Mouse (Mus musculus): ENCODE data around the gene Pla2g4b. TPM values are rescaled to one million over a fixed set of nuclear protein-coding genes. Genes with fewer than 3 reads are reported as not detected.

Gene Pla2g4b
- total RNA-seq (2021), result 1 to 10 TPM; 7.1 to 8.1 TPM

- no peak for DNase-seq
- intact Hi-C loops (cut with DNase I), result no loop called here
Observed at GRCm38 (mm10) chr2:120032726-120033467, at the start of gene Pla2g4b. TSS of gene Pla2g4b (plus strand) at chr2:120033417.

- no peak for DNase-seq
- intact Hi-C loops (cut with DNase I), result no loop called here
Observed at GRCm38 (mm10) chr2:119985871-119986270, 47.3 kb upstream of the Pla2g4b start.

- intact Hi-C loops (cut with DNase I), result no loop called here
- DNase-seq, result no peak
Observed at GRCm38 (mm10) chr2:119986369-119986768, 46.8 kb upstream of the Pla2g4b start.

- DNase-seq, result no peak
- intact Hi-C loops (cut with DNase I), result no loop called here
Observed at GRCm38 (mm10) chr2:119987441-119987840, 45.8 kb upstream of the Pla2g4b start.

- DNase-seq, result no peak
- intact Hi-C loops (cut with DNase I), result no loop called here
Observed at GRCm38 (mm10) chr2:119988952-119989351, 44.3 kb upstream of the Pla2g4b start.

DNA sequence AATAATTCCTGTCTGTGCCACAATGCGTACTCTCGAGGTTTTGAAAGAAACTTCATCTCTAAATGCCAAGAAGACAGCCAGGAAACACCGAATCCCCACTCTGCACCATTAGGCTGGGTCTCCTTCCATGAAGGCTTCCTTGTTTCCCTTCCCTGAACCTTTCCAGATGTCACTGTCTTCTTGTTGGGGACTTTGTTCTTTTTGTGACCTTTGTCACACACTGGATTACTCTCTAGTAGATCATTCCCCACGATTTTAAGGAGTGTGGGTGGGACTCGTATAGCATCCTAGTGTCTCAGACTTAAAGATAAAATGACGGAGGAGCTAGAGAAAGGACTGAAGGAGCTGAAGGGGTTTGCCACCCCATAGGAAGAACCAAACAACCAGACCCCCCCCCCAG, 42.3 kb upstream of the Pla2g4b start:
- DNase-seq, result no peak
- intact Hi-C loops (cut with DNase I), result no loop called here

GRCm38 (mm10) chr2:119992349-119992748, 40.9 kb upstream of the Pla2g4b start:
- intact Hi-C loops (cut with DNase I), result no loop called here
- no peak for DNase-seq

GRCm38 (mm10) chr2:119993515-119993914, 39.7 kb upstream of the Pla2g4b start:
- intact Hi-C loops (cut with DNase I), result no loop called here
- DNase-seq, result no peak

- intact Hi-C loops (cut with DNase I), result no loop called here
- no peak for DNase-seq
Observed at GRCm38 (mm10) chr2:119994839-119995238, 38.4 kb upstream of the Pla2g4b start.

DNA sequence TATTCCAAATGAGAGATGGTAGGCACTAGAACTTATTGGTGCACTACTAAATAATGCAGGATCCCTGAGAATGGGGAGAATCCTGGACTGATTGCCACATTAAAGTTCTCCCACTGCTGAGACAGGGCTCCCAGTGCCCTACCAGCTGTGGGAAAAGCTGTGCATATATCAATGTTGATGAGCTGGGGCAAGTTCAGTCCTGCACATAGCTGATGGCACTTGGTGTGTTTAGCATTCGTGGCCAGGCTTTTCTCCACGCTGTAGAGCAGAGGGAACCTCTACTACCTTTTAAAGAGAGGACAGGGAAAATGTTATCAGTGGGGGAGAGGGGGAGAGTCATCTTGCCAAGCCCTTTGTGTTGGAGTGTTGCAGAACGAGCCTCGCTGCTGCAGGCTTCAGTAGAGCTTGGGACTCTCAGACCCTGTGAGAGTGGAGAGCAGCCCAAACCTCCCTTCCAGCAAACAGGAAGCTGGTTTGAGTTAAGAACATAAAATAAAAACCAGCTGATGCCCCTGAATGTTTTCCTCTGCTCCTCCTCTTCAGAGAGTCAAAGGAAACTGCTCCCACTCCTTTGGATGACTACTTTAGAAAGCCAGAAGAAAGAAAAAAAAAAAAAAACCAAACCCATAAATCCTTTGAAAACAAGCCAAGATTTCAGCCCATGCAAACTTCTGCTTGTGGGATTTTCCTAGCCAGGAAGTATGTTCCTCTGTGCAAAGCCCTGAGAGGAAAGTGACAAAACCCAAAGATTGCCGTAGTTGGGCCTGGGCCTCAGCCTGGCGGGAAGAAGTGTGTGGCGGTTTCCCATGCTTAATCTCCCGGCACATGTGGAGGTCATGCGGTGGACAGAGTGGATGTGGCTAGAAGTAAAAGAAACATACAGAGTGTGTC, 37.6 kb upstream of the Pla2g4b start:
- intact Hi-C loops (cut with DNase I), result no loop called here
- no peak for DNase-seq

DNA sequence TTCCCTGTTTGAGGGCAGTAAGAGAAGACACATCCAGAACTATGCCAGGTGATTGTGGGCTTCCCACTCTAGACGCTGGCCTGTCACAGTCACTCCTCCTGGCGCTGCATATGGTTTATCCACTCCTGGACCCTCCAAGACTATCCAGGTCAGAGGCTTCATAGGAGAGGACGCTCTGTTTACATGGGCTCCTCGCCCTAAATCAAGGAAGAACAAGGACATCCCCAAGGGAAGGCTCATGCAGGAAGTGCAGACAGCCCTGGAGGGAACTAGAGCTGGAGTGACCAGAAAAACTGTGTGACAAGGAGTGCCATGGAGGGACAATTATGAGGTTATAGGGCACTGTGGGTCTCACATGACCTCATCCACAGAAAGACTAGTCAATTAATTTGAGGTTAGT, 35.9 kb upstream of the Pla2g4b start:
- intact Hi-C loops (cut with DNase I), result no loop called here
- DNase-seq, result no peak

DNA sequence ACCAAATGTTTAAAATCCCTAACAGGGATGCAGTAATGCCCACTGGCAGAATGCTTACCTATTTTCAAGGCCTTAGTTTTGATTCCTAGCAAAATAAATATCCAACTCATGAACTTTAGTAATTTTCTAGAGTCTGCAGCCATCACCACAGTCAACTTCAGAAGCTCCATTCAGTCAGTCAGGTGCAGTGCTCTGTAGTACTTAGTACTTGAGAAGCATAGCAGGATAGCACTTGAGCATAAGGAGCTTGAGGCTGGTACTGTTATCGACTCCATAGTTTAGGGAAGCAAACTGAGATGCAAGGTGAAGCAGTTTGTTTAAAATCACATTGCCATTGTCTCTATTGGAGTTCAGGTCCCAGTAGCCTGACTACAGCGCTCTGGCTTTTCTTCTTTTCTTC, 33.5 kb upstream of the Pla2g4b start:
- intact Hi-C loops (cut with DNase I), result no loop called here
- no peak for DNase-seq

GRCm38 (mm10) chr2:120000882-120001584, 32.2 kb upstream of the Pla2g4b start:
- intact Hi-C loops (cut with DNase I), result no loop called here

DNA sequence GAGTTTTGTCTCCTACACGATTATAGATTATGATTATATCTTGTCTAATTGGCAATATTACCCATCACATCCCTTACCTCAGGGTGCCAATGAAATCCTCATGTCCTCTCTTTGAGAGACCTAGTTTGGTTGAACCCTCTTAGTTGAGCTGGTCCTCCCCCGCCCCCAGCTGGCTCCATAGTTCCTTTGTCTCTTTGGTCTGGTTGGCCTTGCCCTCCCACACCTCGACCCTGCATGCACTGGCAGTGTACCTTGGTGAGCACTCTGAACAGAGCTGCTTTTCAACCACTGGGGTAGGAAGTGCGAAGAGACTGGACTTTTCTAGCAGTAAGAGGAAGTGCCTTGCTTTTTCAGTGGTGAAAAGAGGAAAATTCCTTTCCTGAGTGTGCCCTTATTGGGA, 31.3 kb upstream of the Pla2g4b start:
- no peak for DNase-seq
- intact Hi-C loops (cut with DNase I), result no loop called here

More at GRCm38 (mm10) chr2:120000882-120001584, 32.2 kb upstream of the Pla2g4b start:
- DNase-seq, result no peak

DNA sequence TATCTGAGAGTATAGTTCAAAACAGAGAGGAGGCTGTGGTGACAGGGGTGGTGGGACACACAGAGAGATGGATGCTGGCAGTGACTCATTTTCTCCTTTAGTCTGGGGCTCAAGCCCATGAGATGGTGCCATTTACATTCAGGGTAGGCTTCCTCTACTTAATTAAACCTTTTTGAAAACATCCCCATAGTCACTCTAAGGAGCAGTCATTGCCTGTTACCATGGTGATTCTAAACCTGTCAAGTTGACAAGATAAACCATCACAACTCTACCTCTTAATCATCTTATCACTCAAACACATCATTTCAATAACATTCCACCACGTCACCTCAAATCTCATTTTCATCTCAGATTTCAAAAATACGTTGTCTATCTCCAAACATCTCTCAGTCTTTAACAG, 29.2 kb upstream of the Pla2g4b start:
- intact Hi-C loops (cut with DNase I), result no loop called here
- DNase-seq, result no peak

- DNase-seq, result no peak
- intact Hi-C loops (cut with DNase I), result loop anchor here (5.0 kb wide), 1 partner anchor 34 kb away; the partner anchor contains the start of gene Mapkbp1
Observed at GRCm38 (mm10) chr2:120006696-120007095, 26.5 kb upstream of the Pla2g4b start.

GRCm38 (mm10) chr2:120007680-120008210, 25.5 kb upstream of the Pla2g4b start:
- intact Hi-C loops (cut with DNase I), result loop anchor here (5.0 kb wide), 1 partner anchor 35 kb away; the partner anchor contains the start of gene Mapkbp1
- no peak for DNase-seq

GRCm38 (mm10) chr2:120008672-120009071, 24.5 kb upstream of the Pla2g4b start:
- DNase-seq, result no peak
- intact Hi-C loops (cut with DNase I), result loop anchor here (5.0 kb wide), 1 partner anchor 36 kb away; the partner anchor contains the start of gene Mapkbp1

DNA sequence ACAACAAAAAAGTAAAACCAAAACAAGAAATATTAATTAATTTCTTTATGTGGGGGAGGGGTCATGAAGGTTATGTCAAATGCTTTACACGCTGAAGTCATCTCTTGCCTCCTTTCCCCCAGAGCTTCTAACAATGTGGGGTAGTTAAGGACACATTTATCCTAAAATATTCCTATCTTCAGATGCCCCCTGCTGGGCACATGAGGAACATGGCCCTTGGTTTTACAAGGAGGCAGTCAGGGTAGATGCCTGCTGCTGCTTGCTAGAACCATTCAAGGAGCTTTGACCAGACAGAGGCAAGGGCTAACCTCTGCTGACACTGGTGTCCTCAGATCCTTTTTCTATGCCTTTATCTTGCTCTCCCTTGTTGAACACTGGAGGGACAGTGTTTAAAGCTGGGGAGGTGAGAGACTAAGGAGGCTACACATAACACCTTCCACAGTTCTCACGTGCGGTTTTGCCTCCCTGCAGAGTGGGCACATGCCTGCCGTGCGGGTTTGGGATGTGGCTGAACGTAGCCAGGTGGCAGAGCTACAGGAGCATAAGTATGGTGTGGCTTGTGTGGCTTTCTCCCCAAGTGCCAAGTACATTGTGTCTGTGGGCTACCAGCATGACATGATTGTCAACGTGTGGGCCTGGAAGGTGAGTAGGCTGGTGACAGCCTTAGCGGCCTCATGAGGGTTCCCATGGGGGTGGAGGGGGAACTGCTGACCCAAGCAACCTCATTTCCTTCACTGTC, 21.6 kb upstream of the Pla2g4b start:
- intact Hi-C loops (cut with DNase I), result no loop called here
- peak; percentile 25 for DNase-seq

GRCm38 (mm10) chr2:120012924-120013323, 20.3 kb upstream of the Pla2g4b start:
- DNase-seq, result no peak
- intact Hi-C loops (cut with DNase I), result no loop called here
